Mouse (Mus musculus): ENCODE data around the gene Isg20l2.

Isg20l2 gene

DNA sequence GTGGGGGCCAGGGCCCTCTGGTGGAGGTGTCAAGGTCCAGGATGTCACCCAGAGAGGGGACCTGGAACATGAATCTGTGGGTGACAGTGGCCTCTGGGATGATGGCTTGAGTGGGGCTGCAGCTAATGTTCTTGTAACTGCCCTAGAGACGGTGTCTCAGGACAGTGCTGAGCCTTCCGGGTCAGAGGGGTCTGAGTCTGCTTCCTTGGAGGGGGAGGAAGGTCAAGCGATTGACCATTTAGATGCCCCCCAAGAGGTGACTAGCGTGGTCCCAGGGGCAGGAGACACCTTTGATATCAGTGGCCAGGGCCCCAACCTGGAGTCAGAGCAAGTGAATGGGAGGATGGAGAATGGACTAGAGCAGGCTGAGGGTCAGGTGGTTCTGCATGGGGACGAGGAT, 49.4 kb downstream of the Isg20l2 start:
- TF ChIP-seq GATA4 (IDR thresholded peaks at IDR 0.05; ENCODE audit: insufficient replicate concordance, low read length) = no peak

DNA sequence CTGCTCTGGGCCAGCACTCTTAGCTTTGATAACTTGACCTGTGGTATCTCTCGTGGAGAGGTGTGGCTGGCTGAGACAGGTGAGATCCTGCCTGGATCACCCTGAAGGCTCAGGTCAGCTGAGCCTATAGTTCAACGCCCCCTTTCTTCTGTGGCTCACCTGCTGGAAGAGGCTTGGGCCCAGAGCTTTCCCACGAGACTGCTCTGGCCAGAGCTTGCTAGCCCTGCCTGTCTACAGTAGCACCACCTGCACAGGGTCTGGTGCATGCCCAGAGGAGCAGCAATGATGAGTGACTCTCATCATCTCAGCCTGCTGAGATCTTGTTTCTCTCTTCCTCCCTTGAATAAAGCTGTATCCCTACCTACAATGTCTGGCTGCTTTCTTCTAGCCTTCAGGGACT, 50.0 kb downstream of the Isg20l2 start:
- TF ChIP-seq GATA4 (IDR thresholded peaks at IDR 0.05; ENCODE audit: insufficient replicate concordance, low read length) = no peak

DNA sequence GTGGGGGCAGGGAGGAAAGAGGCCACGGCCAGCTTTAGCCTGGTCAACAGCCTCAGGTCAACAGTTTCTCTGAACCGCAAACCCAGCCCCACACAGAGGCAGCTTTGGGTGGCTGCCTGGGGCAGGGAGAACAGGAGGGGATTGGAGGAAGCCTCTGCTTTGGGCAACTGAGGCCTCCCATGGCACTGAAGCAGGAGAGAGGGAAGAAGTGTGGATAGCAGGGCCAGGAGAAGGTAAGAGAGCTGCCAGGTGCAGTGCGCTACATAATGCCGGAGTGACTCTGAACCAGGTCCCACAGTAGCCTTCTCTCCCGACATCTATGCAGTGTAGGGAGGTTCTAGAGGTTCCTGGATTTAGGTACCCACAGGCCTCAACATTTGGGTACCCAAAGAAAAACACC, 50.6 kb downstream of the Isg20l2 start:
- no peak for TF ChIP-seq GATA4 (IDR thresholded peaks at IDR 0.05; ENCODE audit: insufficient replicate concordance, low read length)

DNA sequence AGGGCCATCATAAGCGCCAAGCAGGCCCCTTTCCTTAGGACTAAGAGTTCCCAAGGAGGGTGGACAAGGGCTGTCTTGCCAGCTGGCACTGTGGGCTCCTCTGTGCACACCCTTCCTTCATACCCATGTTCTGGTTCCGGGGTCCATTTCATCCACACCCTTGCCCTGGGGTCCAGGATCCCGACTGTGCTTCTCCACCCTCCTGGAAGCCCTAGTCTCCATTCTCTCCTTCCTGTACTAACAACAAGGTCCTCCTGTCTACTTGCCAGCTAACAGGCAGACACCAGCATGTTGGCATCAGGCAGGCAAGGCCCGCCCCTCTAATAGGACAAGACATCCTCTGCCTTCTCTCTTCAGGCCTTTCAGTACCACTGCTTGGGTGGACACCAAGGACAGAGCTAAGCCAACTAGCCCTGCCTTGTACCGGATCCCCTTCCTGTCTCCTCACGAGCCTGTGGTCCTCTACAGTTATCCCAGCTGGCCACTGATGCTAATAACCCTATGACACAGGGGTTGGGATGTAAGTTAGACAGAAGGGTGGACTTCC, 51.2 kb downstream of the Isg20l2 start:
- no peak for TF ChIP-seq GATA4 (IDR thresholded peaks at IDR 0.05; ENCODE audit: insufficient replicate concordance, low read length)

DNA sequence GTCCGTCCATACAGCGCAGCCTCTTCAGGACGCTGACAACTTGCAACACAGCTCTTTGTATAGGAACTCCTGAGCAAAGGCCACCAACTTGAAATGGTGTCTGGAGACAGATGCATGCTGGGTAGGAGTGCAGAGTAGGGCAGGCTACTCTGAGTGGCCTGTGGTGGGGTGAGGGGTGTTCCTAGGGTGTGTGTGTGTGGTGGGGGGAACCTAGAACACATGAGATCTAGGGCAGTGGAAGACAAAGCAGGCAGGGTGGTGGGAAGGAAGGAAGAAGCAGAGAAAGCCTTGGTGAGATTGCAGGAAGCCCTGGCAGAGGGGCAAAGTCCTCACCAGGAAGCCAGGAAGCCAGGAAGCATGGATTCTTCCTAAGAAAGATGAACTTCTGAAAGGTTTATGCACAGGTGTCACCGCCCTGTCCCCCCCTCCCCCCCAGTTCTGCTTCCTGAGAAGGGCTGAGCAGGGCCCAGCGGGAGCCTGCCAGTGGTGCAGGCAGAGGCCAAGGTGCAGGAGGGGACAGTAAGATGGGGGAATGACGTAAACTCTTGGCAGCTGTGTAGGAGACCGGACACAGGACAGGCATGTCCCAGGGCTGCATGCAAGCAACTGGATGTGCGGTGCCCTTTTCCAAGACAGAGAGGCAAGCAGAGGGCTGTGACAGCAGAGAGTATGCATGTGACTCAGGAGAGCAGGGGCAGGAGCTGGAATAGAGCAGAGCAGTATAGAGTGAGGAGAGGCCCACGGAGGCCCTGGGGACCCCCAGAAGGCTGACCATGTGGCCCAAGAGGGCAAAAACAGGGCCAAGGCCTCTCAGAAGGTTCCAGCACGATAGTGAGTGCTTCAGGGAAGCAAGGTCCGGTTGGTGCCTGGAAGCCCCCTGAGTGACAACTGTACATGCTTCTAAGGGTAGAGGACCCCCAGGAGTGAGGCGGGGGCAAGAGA, 52.1 kb downstream of the Isg20l2 start:
- no peak for TF ChIP-seq GATA4 (IDR thresholded peaks at IDR 0.05; ENCODE audit: insufficient replicate concordance, low read length)

DNA sequence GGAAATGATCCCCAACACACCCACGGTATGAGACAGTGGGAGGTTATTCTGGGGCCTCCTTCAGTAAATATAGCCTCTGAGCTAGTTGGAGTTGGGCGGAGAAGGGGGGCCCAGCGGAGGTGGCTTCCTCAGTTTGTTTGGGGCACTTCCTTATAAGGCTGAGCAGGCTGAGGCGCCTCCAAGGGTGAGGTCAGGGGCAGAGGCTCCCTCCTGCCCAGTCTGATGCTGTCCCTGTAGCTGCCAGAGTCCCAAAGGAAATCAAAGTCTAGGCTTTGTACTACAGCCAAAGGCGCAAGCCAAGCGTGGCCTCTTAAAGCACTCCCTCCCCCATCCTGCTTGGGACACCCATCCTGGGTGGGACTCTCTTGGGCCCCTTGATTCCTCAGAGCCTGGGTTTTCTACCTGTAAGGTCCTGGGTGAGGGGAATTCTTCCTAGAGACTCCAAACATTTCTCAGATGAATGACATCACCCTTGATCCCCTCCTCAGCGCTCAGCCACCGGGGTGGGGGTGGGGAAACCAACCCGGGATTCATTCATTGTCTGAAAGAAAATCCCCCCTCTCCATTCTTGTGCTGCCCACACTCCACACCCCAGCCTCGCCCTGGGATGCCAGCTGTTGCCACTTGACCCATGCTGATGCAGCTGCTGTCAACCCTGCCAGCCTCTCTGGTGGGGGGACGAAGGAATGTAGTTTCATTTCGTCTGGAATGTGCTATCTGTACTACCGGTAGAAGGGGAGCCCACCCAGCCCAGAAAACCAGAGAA, 52.9 kb downstream of the Isg20l2 start:
- TF ChIP-seq GATA4 (IDR thresholded peaks at IDR 0.05; ENCODE audit: insufficient replicate concordance, low read length) = no peak; the same call in 1 of the 2 replicates

DNA sequence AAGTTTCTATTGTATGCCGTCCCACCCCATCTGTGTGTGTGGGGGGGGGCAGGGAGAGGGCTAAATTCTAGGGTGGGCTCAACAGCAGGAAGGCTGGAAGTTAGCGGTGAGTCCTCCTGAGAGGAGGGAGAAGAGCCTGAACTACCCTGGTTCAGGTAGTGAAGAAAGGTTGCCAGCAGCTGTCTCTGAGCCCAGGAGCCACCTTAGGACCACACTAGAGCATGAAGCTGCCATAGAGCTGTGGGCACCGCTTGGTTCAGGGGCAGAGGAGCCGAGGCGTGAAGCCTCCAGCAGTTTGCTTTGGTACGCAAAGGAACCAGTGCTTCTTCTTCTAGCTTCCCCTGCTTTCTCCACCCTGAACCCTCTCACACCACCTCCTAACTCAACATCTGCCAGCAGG, 53.5 kb downstream of the Isg20l2 start:
- no peak for TF ChIP-seq GATA4 (IDR thresholded peaks at IDR 0.05; ENCODE audit: insufficient replicate concordance, low read length)

DNA sequence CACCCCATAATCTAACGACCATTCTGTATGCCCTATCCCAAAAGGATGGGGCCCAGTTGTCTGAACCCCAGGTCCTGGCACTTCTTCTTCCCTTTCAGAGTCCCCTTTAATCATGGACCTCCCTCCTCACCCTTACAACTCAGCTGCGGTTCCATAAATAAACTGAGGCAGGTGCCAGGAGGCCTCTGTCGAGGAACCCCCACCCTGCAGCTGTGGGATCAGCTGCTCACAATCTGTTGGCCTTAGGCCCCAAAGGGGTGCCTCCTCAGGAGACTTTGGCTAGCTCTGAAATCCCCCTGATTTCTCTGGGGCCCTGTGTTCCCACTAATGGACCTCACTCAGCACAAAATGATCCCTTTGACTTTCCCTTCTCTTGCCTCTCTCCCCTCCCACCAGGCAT, 54.0 kb downstream of the Isg20l2 start:
- no peak for TF ChIP-seq GATA4 (IDR thresholded peaks at IDR 0.05; ENCODE audit: insufficient replicate concordance, low read length)

DNA sequence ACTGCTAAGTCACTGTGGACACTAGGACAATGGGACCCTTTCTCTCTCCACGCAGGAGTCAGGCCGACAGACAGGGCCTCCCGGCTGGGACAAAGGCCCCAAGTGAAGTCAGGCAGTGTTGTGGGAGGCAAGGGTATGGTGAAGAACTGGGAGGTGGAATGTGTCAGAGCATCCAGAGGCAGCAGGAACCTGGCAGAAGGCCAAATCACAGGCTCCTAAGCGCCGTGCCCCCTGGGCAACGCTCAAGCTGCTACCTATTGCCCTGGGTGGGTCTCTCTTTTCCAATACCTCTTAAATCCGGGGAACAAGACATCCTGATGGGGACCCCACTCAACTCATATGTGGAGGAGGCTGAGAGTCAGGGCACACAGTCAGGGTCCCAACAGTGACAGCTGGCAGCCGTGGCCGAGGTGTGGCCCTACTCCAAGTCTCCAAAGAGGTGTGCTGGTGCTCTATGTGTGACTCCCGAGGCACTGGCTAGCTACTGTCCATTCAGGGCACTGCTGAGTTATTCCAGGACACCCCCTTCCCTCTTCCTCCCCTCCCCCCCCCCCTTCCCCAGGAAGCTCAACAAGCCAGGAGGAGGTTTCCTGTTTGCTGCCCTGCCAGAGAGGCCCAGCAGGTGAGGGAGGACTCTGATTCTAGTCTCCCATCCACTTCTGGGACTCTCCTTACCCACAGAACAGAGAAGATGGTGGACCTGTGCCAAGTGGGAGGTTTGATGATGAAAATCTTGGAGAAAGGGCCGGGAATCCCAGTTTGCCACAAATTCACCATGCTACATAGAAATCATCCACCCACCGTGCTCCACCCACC, 55.6 kb downstream of the Isg20l2 start:
- TF ChIP-seq GATA4 (IDR thresholded peaks at IDR 0.05; ENCODE audit: insufficient replicate concordance, low read length) = no peak

DNA sequence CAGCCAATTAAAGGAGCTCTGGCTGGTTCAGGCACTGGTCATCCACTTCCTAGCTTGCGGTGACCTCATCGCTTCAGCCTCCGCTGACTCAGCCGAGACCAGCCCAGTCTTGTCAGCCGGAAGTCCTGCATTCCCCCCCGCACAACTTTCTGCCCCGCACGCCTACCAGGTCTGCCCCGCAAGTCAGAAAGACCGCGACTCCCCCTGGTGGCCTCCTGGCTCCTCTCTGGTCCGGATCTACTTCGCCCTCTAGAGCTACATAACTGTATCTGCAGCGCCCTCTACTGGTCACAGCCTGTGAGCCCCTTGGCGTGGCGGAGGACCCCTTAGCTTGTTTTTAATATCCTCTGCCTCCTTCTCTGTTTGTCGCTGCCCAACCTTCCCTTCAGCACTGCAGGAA, 56.8 kb downstream of the Isg20l2 start:
- TF ChIP-seq GATA4 (IDR thresholded peaks at IDR 0.05; ENCODE audit: insufficient replicate concordance, low read length) = no peak

DNA sequence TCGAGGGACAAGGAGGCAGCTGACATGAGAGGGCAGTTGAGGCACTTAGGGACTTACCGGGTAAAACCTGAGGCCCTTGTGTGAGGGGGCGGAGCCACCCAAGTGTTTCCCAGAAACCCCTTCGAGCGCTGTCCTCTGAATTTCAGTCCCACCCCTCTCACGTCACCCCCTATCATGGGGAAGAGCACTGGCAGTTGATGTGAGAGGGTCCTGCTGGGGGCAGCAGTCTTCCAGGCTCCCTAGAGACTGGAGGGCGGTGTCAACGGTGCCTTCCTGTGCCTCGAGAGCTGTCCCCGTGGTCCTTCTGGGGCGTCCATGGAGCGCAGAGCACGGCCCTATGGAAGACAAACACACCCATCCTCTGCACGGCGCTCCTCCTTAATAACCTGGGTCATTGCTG, 57.5 kb downstream of the Isg20l2 start:
- no peak for TF ChIP-seq GATA4 (IDR thresholded peaks at IDR 0.05; ENCODE audit: insufficient replicate concordance, low read length)

DNA sequence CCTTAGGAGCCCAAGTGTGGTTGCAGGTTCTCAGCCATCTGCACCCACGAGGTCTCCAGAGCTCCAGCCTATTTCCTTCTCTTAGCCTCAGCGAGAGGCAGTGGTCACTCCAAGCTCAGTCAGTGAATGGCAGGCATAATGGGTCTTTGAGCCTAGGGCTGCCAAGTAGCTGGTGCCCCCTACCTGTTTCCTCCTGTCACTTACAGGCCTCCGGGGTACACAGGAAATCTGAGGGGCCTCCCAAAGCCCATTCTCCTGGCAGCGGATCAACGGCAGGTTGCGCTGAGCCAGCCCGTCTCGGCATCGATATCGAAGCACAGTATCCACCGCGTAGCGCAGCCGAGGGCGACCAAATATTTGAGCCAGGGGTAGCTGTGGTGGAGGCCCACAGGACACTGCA, 58.0 kb downstream of the Isg20l2 start:
- TF ChIP-seq GATA4 (IDR thresholded peaks at IDR 0.05; ENCODE audit: insufficient replicate concordance, low read length) = no peak

DNA sequence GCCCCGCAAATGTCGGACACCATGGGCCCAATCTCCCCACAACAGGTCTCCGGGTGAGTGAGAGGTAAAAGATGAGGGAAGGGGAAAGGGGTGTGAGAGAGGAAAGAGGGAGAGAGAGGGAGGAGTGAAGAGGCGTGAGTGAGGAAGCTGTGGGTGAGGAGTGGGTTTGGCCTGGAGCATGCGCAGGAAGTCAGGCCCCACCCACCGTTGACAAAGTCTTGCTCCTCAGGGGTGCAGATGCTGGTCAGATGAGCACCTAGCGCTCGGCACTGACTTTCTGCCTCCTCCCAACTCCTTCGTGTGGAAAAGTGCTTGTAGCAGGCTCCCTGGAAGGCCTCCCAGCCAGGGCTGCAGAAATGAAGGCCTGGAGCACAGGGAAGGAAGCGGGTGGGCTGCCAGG, 59.8 kb downstream of the Isg20l2 start:
- no peak for TF ChIP-seq GATA4 (IDR thresholded peaks at IDR 0.05; ENCODE audit: insufficient replicate concordance, low read length)
